Mouse (Mus musculus) inflammation-experienced regulatory T-cells, adult 6 months (primary cell): ENCODE data around the gene Fam222a. TPM values are rescaled to one million over a fixed set of nuclear protein-coding genes. Genes with fewer than 3 reads are reported as not detected.

Source experiments
- ATAC-seq: one replicate; pipeline ENCODE4 v1.8.0; 2017
- polyA plus RNA-seq, 3 experiments: library from polyadenylated mRNA; unstranded; fragments of 100-300 nt; shearing (Covaris generic); gene quantifications; one replicate each; pipeline ENCODE4 v1.2.1; 2017

Gene Fam222a
- polyA plus RNA-seq, 3 experiments from 2014 or later = not detected

DNA sequence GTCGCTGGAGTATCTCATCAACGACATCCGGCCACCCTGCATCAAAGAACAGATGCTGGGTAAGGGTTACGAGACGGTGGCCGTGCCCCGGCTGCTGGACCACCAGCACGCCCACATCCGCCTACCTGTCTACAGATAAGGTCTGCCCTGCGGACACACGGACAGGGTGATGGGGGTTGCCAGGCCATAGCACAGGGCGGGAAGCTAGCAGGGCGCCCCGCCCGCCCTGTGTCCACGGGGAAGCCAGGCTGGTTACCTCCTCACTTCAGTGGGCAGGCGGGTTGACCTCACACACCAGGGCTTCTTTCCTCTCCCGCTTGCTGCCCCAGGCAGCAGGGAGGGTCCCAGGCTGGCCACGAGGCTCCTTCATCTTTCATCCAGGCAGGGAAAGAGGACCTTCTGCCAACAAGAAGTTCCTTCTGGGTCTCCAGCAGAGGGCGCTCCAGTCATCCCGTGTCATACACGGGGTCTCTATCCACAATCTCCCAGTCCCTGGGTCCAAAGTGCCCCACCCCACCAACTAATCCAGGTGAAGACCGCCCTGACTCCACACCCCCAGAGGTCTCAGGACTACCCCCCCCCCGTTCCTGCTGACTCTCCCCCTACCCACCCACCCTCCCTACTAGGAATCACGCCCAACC is 44.3 kb downstream of the Fam222a start:
- ATAC-seq = no peak

DNA sequence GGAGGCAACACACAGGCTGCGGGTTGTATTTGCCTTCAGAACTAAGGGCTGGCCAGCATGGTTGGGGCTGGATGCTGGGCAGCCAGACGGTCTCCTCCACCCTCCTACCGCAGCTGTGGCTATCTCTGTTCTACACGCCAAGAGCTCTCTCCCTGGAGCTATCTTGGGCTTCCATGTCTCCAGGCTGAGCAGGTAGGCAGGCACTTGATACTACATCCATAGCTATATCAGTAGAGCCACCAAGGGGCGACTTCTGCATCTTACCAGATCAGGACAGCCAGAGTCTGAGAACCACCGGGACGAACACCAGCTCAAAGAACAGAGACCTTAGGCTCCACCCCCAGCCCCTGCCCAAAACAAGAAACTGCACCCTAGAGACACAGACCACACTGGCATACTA is 47.0 kb downstream of the Fam222a start:
- ATAC-seq = no peak

DNA sequence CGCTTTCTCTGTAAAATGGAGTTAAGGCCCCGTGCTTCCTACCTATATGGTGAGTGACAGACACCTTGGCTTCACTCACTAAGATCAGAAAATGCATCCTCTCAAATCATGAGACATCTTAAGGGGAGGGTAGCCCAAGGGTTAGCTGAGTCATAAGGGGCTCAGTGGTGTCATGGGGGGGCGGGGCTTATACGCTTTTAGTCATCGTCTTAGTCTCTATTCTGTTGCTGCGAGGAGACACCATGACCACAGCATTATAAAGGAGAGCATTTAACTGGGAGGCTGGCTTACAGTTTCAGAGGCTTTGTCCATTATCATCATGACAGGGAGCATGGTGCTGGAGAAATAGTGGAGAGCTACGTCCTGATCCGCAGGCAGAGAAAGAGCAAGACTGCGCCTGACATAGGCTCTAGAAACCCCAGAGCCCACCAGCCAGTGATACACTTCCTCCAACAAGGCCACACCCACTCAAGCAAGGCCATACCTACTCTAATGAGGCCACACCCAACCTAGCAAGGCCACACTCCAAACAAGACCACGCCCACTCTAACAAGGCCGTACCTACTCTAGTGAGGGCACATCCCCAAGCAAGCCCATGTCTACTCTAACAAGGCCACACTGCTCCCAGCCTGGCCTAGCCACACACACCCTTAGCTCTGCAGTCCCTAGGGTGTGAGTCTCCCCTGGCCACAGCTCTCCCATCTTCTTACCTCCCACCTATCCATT is 48.7 kb downstream of the Fam222a start:
- no peak for ATAC-seq

DNA sequence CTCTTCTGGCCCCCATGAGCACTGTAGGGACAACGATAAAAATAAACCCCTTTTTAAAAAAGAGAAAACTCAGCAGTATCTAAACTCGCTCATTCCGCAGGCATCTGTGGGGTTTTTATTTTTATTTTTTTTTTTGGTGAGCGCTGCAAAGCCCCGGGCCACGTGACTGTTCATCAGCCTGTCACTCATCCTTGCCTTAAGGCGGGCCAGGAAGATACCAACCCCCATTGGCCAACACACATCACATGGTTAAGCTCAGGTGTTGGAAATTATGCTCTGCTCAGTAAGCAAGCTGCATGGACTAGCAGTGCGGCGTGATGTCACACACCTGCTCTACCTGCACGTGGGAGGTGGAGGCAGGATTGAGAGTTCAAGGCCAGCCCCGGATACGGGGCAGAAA is 50.0 kb downstream of the Fam222a start:
- ATAC-seq = no peak

GRCm38 (mm10) chr5:114618851-114619250 is 51.0 kb downstream of the Fam222a start:
- ATAC-seq = no peak

DNA sequence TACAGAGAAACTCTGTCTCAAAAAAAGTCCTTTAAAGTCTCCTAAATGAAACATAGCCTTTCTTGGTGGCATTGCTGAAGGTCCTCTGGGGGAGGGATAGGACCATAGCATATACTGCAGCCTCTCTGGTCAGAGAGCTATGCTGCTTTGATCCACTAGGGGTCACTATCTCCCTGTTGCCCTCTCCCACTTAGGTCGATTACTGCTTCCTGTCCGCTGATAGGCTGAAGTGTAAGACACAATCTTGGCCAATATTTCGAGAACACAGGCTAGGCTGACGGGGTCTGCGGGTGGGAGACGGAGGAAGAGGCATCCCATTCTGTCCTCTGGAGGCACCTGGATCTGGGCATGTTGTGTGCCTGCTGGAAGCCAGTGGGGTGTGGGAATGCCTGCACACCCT is 52.5 kb downstream of the Fam222a start:
- ATAC-seq = no peak

DNA sequence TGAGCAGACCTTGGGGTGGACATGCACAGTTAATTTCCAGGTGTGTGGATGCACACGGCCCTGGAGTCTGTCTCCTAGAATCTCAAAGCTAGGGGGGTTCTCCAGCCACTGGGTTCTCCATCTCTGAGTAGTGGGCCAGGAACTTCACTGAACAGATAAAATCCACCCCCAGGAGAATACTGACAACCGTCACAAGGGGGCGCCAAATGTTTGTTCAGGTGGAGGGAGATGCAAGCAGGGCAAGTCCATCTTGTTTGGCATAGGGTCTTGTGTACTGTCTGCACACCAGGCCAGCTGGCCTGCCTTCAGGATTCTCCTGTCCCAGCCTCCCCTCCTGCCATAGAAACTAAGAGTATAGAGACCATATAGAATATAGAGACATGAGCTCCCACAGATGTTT is 57.8 kb downstream of the Fam222a start:
- no peak for ATAC-seq

DNA sequence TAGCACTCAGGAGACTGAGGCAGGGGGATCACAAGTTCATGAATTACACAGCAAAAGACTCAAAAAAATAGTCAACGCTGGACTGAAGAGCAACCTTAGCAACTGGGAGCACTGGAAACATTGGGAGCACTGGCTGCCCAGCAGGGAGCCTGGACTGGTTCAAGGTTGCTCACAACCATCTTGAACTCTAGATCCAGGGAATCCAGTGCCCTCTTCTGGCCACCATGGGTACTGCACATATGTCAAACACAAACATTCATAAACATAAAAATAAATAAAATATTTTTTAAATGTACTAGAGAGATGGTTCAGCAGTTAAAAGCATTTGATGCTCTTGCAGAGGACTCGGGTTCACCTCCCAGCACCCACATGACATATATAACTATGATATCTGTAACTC is 63.5 kb downstream of the Fam222a start:
- no peak for ATAC-seq

GRCm38 (mm10) chr5:114636091-114636490 is 68.3 kb downstream of the Fam222a start:
- ATAC-seq = no peak

DNA sequence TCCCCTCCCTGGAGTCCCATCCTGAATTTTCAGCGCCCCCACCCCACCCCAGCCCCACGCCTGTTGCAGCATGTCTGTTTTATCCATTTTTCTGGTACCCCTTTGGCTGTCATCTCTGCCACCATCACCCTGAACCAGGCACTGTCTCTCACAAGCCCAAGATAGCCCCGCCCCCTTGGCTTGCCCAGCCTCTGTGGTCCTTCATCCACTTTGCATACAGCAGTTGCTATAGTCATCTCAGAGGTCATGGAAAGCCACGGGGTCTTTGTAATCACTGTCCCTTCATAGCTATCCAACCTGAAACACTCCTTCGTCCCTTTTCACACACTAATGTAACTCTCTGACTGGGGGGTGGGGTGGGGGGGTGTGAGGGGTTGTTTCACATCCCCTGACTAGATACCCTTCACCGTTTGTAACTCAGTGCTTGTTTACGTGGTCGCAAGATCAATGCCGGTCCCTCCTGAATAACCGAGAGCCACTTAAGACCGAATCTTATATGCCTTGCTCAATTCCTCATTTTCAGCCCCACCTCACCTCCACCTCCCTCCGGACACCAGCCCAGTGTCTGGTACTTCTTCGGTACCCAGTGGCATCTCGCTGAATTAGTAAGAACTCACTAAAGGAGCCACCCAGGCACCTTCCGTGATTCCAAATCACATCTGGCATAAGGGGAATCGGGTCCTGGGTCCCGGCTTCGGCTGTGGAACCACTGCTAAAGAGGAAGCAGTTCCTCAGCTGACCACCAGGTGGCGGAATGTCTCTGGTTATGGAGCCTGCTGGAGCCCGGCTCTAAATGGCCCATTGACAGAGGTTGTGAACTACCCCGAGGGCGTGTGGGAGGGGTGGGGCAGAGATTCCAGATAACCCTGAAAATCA is 71.2 kb downstream of the Fam222a start:
- peak; percentile 87 for ATAC-seq

DNA sequence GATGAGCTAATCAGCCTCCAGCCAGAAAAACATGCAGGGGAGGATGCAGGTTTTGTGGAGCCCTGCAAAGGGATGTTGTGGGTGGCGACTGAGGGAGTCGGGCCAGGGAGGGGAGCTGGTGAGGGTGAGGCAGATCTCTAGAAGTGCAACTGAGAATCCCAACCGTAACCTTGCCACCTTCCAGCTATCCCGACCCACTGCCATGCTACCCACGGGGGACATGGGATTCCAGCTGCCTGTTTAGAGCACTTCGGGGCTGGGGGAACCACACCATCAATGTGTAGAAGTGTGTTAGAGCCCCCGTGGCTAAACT is 71.8 kb downstream of the Fam222a start:
- ATAC-seq = no peak

DNA sequence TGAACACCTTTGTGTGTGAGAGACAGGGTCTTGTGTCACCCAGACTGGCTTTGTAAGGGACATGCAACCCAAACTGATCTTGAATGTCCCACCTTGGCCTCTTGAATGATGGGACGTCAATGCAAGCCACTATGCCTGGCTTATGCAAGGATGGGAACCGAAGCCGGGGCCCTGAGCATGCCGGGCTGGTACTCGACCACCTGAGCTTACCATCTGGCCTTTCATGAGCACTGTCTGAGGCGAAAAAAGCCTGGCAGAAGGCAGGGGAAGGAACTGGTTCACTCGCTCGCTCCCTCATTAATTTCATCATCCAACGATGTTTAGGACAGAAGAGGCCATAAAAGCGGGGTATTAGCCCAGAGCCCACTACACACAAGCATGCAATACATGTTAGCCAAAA is 73.0 kb downstream of the Fam222a start:
- ATAC-seq = no peak

- no peak for ATAC-seq
Measured at GRCm38 (mm10) chr5:114644918-114645317, 77.1 kb downstream of the Fam222a start.

DNA sequence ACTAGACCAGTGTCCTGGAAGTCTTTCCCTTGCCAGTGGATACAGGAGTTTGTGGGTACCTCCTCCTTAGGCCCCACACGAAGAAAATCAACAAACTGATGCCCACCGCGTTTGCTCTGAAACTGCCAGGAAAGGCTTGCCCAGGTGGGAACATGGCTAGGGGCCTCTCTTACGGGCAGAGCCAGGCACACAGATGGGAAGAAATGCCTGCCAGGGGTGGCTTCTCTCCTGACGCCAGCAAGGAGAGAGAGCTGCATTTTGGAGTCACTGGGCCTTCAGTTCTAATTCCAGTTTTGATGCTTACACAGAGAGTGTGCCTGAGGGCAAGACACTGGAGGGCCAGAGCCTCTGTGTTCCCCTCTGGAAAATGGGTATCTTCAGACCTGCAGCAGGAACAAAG is 78.1 kb downstream of the Fam222a start:
- no peak for ATAC-seq

- no peak for ATAC-seq
Measured at GRCm38 (mm10) chr5:114647211-114647974, 79.6 kb downstream of the Fam222a start.

- no peak for ATAC-seq
Measured at GRCm38 (mm10) chr5:114648728-114649311, 81.0 kb downstream of the Fam222a start.

DNA sequence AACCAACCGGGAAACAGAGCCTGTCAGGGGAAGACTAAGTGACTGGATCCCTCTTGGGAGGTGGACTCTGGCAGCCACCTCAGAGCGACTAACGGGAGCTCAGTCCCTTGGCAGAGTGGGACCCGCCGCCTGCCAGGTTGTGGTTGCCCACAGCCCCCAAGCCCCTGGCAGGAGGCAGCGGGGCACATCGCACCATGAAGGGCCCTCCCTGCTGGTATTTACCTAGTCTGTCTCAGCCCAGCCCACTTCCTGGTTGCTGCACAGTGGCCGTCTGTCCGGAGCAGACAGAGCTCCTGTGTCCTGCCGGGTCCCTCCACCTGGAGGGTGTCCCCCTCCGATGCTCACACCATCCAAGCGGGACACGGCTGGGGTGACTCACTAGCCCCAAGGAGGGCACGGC is 83.2 kb downstream of the Fam222a start:
- no peak for ATAC-seq

DNA sequence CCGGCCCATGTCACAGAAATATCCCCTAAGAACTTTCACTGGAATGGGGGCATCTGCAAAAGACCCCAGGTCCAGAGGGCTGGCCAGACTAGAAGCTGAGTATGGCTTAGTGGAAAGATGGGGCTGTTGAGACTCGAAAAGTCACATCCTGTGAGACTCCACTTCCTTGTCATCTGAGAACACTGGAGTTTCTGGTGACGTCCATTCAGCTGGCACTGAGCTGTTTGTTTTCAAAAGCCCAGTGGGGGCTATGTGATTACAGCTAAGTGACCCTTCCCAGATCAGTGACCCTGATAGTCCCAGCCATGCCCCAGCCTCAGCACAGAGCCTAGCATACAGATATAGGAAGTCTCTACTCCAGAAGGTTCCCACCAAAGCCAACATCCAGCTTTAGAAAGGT is 83.6 kb downstream of the Fam222a start:
- ATAC-seq = no peak

DNA sequence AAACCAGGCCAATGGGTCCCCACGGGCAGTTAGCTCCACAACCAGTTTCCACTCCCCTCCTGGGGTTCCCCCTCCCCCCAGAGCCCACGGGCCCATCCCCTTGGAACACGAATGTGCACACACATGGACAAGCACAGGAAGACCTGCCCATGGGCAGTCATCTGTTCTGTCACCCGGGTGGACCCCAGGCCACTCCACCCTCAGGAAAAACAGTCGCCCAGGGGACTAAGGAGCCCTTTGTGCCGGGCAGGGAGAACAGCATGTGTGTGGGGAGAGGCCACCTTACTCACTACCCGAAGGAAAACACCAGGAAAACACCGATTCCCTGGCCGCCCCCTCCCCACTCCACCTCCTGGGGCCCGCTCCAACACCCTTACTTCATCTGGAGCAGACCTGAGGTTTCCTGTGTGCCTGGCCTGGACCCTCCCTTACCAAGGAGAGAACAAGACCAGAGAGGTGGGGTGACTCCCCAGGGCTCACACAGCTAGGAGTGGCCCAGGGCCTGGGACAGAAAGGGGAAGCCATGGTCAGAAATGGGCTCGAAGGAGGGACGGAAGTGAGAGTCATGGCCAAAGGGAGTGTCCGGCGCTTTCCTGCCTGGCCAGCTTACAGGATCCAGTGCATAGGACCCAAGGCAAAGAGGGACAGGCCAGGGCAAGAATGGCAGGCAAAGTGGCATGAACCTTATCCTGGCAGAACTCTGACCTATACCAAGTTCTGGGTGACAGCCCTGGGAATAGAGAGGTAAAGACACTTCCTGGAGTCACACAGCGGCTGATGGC is 86.0 kb downstream of the Fam222a start:
- ATAC-seq = no peak

DNA sequence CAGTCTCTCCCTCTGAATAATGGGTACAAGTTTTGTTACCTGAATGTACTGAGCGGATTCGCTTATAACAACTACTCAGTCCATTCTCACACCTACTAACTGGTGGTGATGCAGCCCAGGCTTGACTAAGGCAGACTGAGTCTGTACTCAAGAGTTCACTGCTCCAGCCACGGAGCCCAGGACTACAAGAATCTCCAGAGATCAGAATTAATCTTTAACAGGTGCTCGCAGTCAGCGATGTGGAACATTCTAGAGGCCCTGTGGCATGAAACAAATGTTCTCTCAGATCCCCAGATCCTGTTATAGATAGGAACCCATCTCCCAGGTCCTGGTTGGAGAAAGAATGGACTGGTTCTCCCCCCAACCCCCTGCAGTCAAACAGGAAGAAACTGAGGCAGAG is 87.9 kb downstream of the Fam222a start:
- no peak for ATAC-seq

DNA sequence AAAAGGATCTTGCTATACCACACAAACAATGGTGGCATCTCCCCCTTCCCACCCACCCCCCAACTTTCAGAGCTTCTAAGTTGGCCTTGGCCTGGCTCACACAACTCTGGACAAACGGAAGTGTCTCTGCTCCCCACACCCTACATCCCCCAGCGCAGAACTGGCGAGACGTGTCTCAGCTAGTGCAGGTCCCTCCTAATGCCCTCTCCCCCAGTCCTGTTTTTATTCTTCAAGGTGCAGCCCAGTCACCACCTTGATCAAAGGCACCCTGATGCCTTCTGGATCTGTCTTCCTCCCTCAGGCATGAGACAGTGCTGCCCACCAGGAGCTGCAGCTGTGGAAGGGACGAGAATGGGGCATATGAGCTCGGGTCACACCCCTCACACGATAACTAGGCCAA is 88.5 kb downstream of the Fam222a start:
- no peak for ATAC-seq

GRCm38 (mm10) chr5:114657426-114657825 is 89.6 kb downstream of the Fam222a start:
- ATAC-seq = no peak
